Mouse (Mus musculus) ES-Bruce4 (cell line): Measurements from ENCODE around the gene Gm20662.

ENCODE experiments used
- CTCF ChIP-seq: IDR thresholded peaks from one replicate; pipeline ENCODE4 v1.8.1; 2011; ENCODE audit warnings: low read depth, low read length
- EP300 ChIP-seq: IDR thresholded peaks from 2 replicates; pipeline ENCODE4 v1.6.1; 2011; ENCODE audit warnings: low read depth, low read length; ENCODE audit not compliant: insufficient read depth
- POLR2A ChIP-seq: IDR thresholded peaks from one replicate; pipeline ENCODE4 v1.8.1; 2011; ENCODE audit warnings: low read length; ENCODE audit not compliant: insufficient read depth

DNA sequence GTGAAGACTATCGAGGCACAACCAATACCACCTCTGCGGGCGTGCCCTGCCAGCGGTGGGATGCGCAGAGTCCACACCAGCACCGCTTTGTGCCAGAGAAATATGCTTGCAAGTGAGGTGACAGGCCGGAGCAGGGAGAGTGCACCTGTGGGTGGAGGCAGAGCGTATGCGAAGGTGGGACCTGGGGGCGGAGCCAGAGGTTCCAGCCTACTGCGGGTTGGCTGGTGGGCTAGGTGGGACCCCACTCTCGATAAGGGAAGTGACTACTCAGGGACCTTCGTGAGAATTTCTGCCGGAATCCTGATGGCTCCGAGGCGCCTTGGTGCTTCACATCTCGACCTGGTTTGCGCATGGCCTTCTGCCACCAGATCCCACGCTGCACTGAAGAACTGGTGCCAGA, 86.4 kb downstream of the Gm20662 start:
- TF ChIP-seq CTCF (no peak), POLR2A (no peak), EP300 (no peak)
